Mouse (Mus musculus) stomach, embryonic 16.5 days (tissue): Measurements from ENCODE around the gene Tle4. TPM values are rescaled to one million over a fixed set of nuclear protein-coding genes. Genes with fewer than 3 reads are reported as not detected.

Experiments used
- ATAC-seq: fragments of 200-750 bp; cut with Nextera tagmentation; 2 replicates; pipeline ENCODE4 v1.8.0; 2017; ENCODE audit warnings: moderate number of reproducible peaks, moderate TSS enrichment; ENCODE audit not compliant: insufficient read depth, low FRiP score
- H3K27ac ChIP-seq: fragments of 300-500 bp; sonication (generic); 2 replicates; pipeline ENCODE4 v1.5.1; 2014; ENCODE audit warnings: low read length
- H3K27me3 ChIP-seq: fragments of 300-500 bp; sonication (generic); 2 replicates; pipeline ENCODE4 v1.6.1; 2014; ENCODE audit warnings: low read length, control low read depth, mixed read lengths; ENCODE audit not compliant: control insufficient read depth, insufficient read depth
- H3K36me3 ChIP-seq: fragments of 300-500 bp; sonication (generic); 2 replicates; pipeline ENCODE4 v1.6.1; 2014; ENCODE audit warnings: low read length; ENCODE audit not compliant: control insufficient read depth, insufficient read depth
- H3K4me1 ChIP-seq: fragments of 300-500 bp; sonication (generic); 2 replicates; pipeline ENCODE4 v1.6.1; 2014; ENCODE audit warnings: low read length, control low read depth, mixed read lengths; ENCODE audit not compliant: control insufficient read depth, insufficient read depth
- H3K4me2 ChIP-seq: fragments of 300-500 bp; sonication (generic); 2 replicates; pipeline ENCODE4 v1.6.1; 2014; ENCODE audit warnings: low read depth, low read length, mixed read lengths
- H3K4me3 ChIP-seq: fragments of 300-500 bp; sonication (generic); replicated peaks from 2 replicates; pipeline ENCODE4 v1.5.1; 2014; ENCODE audit warnings: mild to moderate bottlenecking, low read length
- H3K9ac ChIP-seq: fragments of 300-500 bp; sonication (generic); 2 replicates; pipeline ENCODE4 v1.6.1; 2014; ENCODE audit warnings: low read length
- H3K9me3 ChIP-seq: fragments of 300-500 bp; sonication (generic); replicated peaks from 2 replicates; pipeline ENCODE4 v1.6.1; 2016; ENCODE audit warnings: low read length, control low read depth; ENCODE audit not compliant: control insufficient read depth
- WGBS: fragments of 180-500 bp; shearing (Covaris S2); extraction: QIAGEN DNeasy Blood & Tissue Kit; methylation state at CpG from one replicate; pipeline ENCODE4 v1.1.7; 2014; 5-methylcytosine and 5-hydroxymethylcytosine counted together
- polyA plus RNA-seq: library from polyadenylated mRNA; unstranded; fragments of >200 nt; fragmentation: Nextera tagmentation; extraction: Ambion mirVana; gene quantifications from 2 replicates; pipeline ENCODE4 v1.2.1, GENCODE M21; 2015

Gene Tle4
- polyA plus RNA-seq, 1 experiment from 2014 or later, result 10.9 TPM

DNA sequence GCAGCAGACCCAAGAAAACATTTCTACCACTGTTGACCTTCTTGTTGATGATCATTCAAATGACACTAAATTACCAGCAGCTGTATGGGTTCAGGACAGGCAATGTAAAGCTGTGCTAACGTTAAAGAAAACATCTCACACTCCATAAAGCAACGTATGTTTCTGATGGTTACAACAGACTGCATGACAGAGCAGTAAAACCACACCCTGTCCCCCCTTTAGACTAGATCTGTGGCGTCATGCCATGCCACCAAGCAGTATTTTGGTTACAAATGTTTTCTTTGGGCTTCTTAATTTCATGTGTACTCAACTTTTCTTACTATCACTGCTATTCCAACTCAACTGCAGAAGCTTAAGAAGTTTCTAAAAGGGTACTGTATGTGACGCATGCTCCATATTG is 19.8 kb downstream of the Tle4 start:
- ATAC-seq, result no peak
- H3K4me1 ChIP-seq, result no peaks in the 10 kb centered on the region; the same call in 1 of the 2 replicates

GRCm38 (mm10) chr19:14576311-14576710 is 21.5 kb downstream of the Tle4 start:
- H3K4me3 ChIP-seq, result no peak overlapping the region
- no peak overlapping the region for H3K4me2 ChIP-seq
- H3K9me3 ChIP-seq, result no peaks in the 10 kb centered on the region
- H3K9ac ChIP-seq, result no peak overlapping the region
- no peak for ATAC-seq
- H3K4me1 ChIP-seq, result no peaks in the 10 kb centered on the region; the same call in 1 of the 2 replicates
- no peak overlapping the region for H3K27ac ChIP-seq
- no peaks in the 10 kb centered on the region for H3K27me3 ChIP-seq
- no peaks in the 10 kb centered on the region for H3K36me3 ChIP-seq

More for the DNA sequence above, 19.8 kb downstream of the Tle4 start:
- Histone ChIP-seq H3K9me3 (no peaks in the 10 kb centered on the region), H3K4me3 (no peak overlapping the region), H3K4me2 (no peak overlapping the region), H3K27ac (no peak overlapping the region), H3K27me3 (no peaks in the 10 kb centered on the region), H3K36me3 (no peaks in the 10 kb centered on the region), H3K9ac (no peak overlapping the region)
- 64% methylated on average over 4 of the region's 4 CpGs for WGBS

DNA sequence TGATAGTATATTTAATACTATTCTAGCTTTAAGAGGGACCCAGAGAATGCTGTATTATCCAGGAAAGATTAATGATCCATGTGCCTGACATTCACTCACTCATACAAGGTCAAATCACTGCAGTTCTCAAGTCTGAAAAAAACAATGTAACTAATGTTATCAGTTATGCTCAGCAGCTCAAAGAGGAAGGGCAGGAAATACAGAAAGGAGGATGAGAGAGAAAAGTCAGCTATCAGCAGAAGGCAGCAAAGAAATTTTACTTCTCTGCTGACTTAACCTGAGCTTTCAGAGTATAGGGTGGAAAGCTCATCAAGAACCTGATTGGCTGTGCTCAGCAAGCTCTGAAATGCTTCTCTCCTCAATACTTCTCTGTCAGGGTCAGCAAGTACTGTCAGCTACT is 29.0 kb downstream of the Tle4 start:
- H3K4me1 ChIP-seq, result no peaks in the 10 kb centered on the region
- no peak overlapping the region for H3K27ac ChIP-seq
- no peak overlapping the region for H3K4me3 ChIP-seq
- no peaks in the 10 kb centered on the region for H3K9me3 ChIP-seq
- no peaks in the 10 kb centered on the region for H3K36me3 ChIP-seq
- no peak overlapping the region for H3K4me2 ChIP-seq
- no peak overlapping the region for H3K9ac ChIP-seq
- ATAC-seq, result no peak
- no peaks in the 10 kb centered on the region for H3K27me3 ChIP-seq

- 83% methylated on average over 3 of the region's 3 CpGs for WGBS
- H3K4me2 ChIP-seq, result no peak overlapping the region
- no peaks in the 10 kb centered on the region for H3K36me3 ChIP-seq
- H3K4me1 ChIP-seq, result no peaks in the 10 kb centered on the region
- no peak overlapping the region for H3K4me3 ChIP-seq
- H3K27me3 ChIP-seq, result no peaks in the 10 kb centered on the region
- no peak overlapping the region for H3K27ac ChIP-seq
- H3K9me3 ChIP-seq, result no peaks in the 10 kb centered on the region
- ATAC-seq, result no peak
- H3K9ac ChIP-seq, result no peak overlapping the region
Measured at GRCm38 (mm10) chr19:14567081-14567480, 30.8 kb downstream of the Tle4 start.

DNA sequence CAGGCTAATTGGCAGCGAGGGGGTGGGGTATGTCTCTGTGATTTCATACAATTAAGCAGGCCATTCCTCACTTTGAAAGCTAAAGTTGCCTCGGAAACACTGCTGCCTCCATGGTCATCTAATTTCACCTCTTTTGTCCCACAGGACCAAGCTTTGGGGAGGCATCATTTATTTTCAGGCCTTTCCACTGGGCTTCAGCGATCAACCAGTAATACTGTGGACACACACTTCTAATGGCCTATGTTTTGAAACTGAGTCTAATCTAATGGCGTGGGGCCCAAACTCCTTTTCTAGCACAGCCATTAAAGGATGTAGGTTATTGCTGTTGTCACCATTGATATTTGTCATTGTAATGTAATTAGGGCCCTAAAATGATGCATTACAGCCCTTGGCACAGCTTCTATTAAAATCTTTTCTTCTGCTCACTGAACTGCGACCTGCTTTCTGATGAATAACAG is 31.3 kb downstream of the Tle4 start:
- no peaks in the 10 kb centered on the region for H3K9me3 ChIP-seq
- H3K4me2 ChIP-seq, result no peak overlapping the region
- no peak overlapping the region for H3K27ac ChIP-seq
- no peak for ATAC-seq
- H3K27me3 ChIP-seq, result no peaks in the 10 kb centered on the region
- no peak overlapping the region for H3K9ac ChIP-seq
- no peaks in the 10 kb centered on the region for H3K4me1 ChIP-seq
- no peaks in the 10 kb centered on the region for H3K36me3 ChIP-seq
- WGBS, result 58% methylated on average over 5 of the region's 5 CpGs
- no peak overlapping the region for H3K4me3 ChIP-seq

DNA sequence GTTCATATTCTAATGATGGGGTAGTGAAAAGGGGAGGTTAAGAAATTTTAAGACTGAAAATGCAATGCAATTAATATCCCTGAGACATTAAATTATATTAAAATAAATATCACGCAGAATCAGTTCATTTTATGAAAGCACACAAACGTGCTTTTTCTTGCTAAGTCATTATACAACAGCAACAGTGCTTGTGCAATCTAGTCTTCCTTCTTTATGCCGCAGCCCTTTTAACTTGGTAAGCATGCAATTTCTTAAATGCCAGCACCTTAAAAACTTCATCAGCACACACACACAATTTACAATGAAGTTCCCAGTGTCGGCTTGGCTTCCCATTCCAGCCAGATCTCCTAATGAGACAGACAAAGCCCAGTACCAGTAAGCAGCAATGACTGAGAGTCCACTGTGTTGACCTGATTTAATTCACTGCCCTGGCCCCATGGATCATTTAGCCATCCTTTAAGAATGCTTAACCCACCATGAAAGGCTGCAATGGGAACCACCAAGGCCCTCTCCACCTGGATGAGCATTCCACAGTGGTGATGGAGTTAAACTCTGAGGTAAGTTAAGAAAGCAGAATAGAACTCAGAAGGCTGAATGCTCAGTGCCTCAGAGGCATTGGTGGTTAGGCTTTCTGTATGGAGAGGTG is 32.3 kb downstream of the Tle4 start:
- 83% methylated on average over 4 of the region's 4 CpGs for WGBS
- no peaks in the 10 kb centered on the region for H3K9me3 ChIP-seq
- H3K4me1 ChIP-seq, result no peaks in the 10 kb centered on the region
- no peaks in the 10 kb centered on the region for H3K36me3 ChIP-seq
- H3K4me2 ChIP-seq, result no peak overlapping the region
- H3K4me3 ChIP-seq, result no peak overlapping the region
- H3K9ac ChIP-seq, result no peak overlapping the region
- no peaks in the 10 kb centered on the region for H3K27me3 ChIP-seq
- no peak for ATAC-seq
- no peak overlapping the region for H3K27ac ChIP-seq

DNA sequence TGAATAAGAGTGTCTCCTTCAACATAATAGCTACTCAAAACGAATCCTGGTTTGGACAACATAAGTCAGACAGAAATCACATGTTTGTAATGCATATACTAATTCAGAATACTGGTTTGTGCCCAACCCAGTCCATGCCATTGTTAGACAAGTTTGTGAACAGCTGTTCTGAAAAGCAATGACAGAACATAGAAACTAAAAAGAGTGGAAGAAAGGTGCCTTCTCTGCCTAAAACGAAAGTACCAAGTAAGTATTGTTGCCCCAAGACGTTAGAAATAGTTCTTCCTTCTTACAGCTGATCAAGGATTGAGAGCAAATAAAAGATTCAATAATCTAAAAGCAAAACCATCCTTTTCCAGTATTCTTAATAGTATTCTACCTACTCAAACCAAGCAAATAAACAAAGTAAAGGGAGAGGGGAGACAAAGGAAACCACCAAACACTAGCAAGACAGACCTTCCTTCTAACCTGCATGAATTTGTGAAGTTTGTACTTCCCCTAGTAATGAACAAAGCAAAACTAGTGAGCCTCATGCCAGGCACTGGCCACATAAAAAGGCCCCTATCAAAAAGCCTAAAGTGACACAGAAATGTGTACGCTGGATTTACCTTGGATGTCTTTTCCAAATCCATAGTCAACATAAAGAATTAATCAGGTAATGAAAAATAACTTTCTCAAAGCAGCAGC is 34.4 kb downstream of the Tle4 start:
- ATAC-seq, result no peak

GRCm38 (mm10) chr19:14547871-14548270 is 50.0 kb downstream of the Tle4 start:
- no peaks in the 10 kb centered on the region for H3K4me1 ChIP-seq
- H3K9ac ChIP-seq, result no peak overlapping the region
- H3K4me2 ChIP-seq, result no peak overlapping the region
- H3K27me3 ChIP-seq, result no peaks in the 10 kb centered on the region
- 0 out of 2 replicates have a peak overlapping the region, but pooled peaks have one; percentile 9 for H3K27ac ChIP-seq
- no peak overlapping the region for H3K4me3 ChIP-seq
- WGBS, result 73% methylated on average over 3 of the region's 3 CpGs
- H3K9me3 ChIP-seq, result no peaks in the 10 kb centered on the region
- no peaks in the 10 kb centered on the region for H3K36me3 ChIP-seq
- ATAC-seq, result no peak

More for the DNA sequence above, 34.4 kb downstream of the Tle4 start:
- Histone ChIP-seq H3K27me3 (no peaks in the 10 kb centered on the region), H3K27ac (no peak overlapping the region), H3K9ac (no peak overlapping the region), H3K9me3 (no peaks in the 10 kb centered on the region), H3K4me3 (no peak overlapping the region), H3K4me1 (no peaks in the 10 kb centered on the region), H3K4me2 (no peak overlapping the region), H3K36me3 (no peaks in the 10 kb centered on the region)
- 73% methylated on average over 4 of the region's 4 CpGs for WGBS

DNA sequence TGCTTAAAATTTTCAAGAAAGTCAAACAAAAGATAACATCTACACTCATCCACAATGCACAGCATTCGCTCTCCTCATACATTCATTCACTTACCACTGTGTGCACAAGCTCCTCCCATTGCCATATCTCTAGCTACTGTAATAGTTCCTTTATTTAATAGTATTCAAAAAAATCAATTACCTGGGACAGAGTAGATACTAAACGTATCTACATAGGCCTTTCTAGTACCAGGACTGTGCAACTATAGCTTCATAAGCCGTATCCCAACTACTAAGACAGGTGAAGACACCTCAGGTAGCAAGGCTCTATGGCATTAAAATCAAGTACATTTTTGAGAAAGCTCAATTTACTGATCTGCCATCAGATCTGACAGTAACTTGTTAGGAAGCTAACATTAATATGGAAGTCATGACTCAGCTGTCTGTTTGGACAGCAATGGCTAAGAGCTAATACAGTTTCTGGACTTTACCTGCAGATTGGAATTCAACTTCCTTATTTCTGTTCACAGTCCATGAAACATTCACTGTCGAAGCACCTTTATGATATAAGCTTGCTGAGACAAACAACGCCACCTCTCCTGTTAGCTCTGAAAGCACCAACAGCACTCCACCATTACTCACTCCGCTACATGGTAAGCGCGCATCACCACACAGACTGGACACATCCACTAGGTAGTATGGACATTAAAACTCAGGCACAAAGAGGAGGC is 50.6 kb downstream of the Tle4 start:
- H3K4me2 ChIP-seq, result no peak overlapping the region
- H3K9ac ChIP-seq, result no peak overlapping the region
- 88% methylated on average over 8 of the region's 8 CpGs for WGBS
- H3K4me3 ChIP-seq, result no peak overlapping the region
- no peaks in the 10 kb centered on the region for H3K4me1 ChIP-seq
- 0 out of 2 replicates have a peak overlapping the region, but pooled peaks have one; percentile 9 for H3K27ac ChIP-seq
- no peaks in the 10 kb centered on the region for H3K9me3 ChIP-seq
- no peak for ATAC-seq
- H3K36me3 ChIP-seq, result no peaks in the 10 kb centered on the region
- H3K27me3 ChIP-seq, result no peaks in the 10 kb centered on the region
